Mouse (Mus musculus) testis, adult 2 months (tissue): ENCODE measurements around the gene Olfr1441. TPM values are rescaled to one million over a fixed set of nuclear protein-coding genes. Genes with fewer than 3 reads are reported as not detected.

Experiments
- H3K27ac ChIP-seq: fragments of 200-500 bp; 2 replicates; pipeline ENCODE4 v1.5.1; 2012; ENCODE audit warnings: low read depth, low read length; ENCODE audit not compliant: control insufficient read depth, insufficient read depth
- H3K27me3 ChIP-seq: fragments of 200-500 bp; 2 replicates; pipeline ENCODE4 v1.6.1; 2012; ENCODE audit warnings: mild to moderate bottlenecking, low read length, moderate library complexity; ENCODE audit not compliant: control insufficient read depth, insufficient read depth
- H3K36me3 ChIP-seq: fragments of 200-500 bp; 2 replicates; pipeline ENCODE4 v1.6.1; 2012; ENCODE audit warnings: mild to moderate bottlenecking, low read length; ENCODE audit not compliant: control insufficient read depth, insufficient read depth
- H3K4me1 ChIP-seq: fragments of 200-500 bp; 2 replicates; pipeline ENCODE4 v1.6.1; 2012; ENCODE audit warnings: low read length; ENCODE audit not compliant: control insufficient read depth, insufficient read depth
- H3K4me3 ChIP-seq: fragments of 200-500 bp; 2 replicates; pipeline ENCODE4 v1.5.1; 2012; ENCODE audit warnings: low read depth, mild to moderate bottlenecking, low read length, moderate library complexity, mixed read lengths; ENCODE audit not compliant: control insufficient read depth
- CTCF ChIP-seq: fragments of 200-500 bp; IDR thresholded peaks from 2 replicates; pipeline ENCODE4 v1.5.1; 2012; ENCODE audit warnings: low read depth, mild to moderate bottlenecking, inconsistent platforms, low read length, moderate library complexity; ENCODE audit not compliant: control insufficient read depth, insufficient read depth, insufficient replicate concordance
- POLR2A ChIP-seq: fragments of 200-500 bp; IDR thresholded peaks from 2 replicates; pipeline ENCODE4 v1.6.1; 2012; ENCODE audit warnings: low read depth, mild to moderate bottlenecking, inconsistent platforms, low read length, moderate library complexity; ENCODE audit not compliant: control insufficient read depth
- polyA plus RNA-seq: library from polyadenylated mRNA; depleted of rRNA; stranded (reverse); fragments of >200 nt; gene quantifications from 2 replicates; pipeline ENCODE4 v1.2.3, GENCODE M21; 2012; rRNA removed

The Olfr1441 gene
- polyA plus RNA-seq: not detected in 2 replicates

DNA sequence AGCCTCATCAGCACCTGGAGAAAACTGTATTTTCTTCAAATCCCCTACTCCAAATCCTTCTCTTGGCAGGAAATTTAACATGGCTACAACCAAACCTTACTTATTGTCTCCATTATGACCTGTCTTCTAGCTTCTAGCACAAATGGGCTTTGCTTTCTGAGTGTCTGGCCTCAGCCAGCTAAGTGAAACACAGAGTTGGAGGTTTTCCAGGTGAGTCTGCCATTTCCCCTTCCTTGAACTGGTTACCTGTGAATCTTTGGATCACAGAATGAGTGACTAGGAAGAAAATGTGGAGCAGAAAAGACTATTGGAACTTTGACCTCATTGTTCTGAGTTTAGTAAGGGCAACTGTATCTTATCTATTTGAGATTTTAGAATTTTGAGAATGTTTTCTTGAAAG, at the start of gene Olfr1441:
Gene Olfr1441 (plus strand): TSS at position 73 of the 400 bp plus-strand sequence.
- TF ChIP-seq CTCF (no peak), POLR2A (no peak)
- Histone ChIP-seq H3K27ac (no peak within 1 kb of the TSS), H3K27me3 (no peaks in the 10 kb centered on the region), H3K4me3 (no peak within 1 kb of the TSS), H3K36me3 (no peaks in the 10 kb centered on the region), H3K4me1 (no peaks in the 10 kb centered on the region)

DNA sequence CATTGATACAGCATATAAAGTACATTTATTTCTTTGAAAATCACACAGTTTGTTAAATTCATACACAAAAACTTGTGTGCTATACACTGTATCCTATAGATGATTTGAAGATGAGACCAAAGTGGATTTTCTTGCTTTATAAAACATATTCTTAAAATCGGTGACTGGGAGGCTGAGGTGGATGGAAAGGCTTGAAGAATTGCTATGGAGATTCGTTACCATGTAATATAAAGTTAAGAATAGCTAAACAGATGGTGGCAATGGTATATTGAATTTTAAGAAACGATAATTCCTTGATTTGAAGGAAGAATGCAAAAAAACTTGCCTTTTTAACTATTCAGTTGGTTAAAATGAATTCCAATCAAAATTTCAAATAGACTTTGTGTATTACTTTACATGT, 44.2 kb upstream of the Olfr1441 start:
- no peaks in the 10 kb centered on the region for H3K36me3 ChIP-seq
- H3K27me3 ChIP-seq: no peaks in the 10 kb centered on the region
- H3K4me1 ChIP-seq: no peaks in the 10 kb centered on the region
- H3K4me3 ChIP-seq: no peak overlapping the region
- no peak overlapping the region for H3K27ac ChIP-seq
- TF ChIP-seq CTCF: no peak
- no peak for TF ChIP-seq POLR2A

DNA sequence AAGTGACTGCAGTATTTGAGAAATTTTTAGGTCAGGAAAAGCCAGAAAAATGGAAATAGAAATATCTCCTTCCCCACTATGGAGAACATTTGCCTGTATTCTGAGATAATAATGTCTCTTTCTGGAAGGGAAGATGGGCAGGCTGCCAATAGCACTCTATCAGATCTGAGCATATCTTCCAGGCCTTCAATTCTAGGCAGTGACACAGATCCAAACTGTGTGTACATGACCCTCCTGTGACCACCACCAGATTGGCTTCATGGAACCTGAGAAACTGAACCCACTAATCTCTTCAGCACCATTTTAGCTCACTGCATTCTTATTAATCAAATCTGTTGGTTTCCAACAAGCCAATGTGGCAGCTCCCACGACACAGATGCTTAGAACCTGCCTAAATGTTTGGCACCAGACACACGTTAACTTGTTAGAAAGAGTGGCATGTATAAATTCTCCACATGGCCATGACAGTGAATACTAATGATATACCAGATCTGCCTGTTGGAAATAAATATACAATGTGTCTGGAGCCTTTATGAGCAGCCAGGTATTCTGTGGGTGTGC, 42.7 kb upstream of the Olfr1441 start:
- Histone ChIP-seq H3K27ac (no peak overlapping the region), H3K36me3 (no peaks in the 10 kb centered on the region), H3K4me3 (no peak overlapping the region), H3K4me1 (no peaks in the 10 kb centered on the region), H3K27me3 (no peaks in the 10 kb centered on the region)
- TF ChIP-seq POLR2A (no peak), CTCF (no peak)

DNA sequence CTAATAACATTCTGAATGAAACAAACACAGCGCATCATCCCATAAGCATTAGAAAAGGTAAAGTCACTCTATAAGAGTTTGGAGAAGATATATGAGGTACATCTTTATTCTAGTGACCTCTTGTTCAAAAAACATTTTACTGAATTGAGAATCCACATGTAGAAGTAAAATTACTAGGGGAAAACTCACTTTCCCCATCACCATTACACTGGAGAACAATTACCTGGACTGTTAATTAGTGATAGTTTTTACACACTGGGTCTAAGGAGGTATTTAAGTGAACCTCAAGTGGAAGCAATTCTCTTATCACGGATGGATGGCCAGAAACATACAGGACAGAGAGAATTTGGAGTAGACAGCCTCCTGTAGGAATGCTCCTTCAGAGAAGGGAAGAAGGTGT, 30.3 kb upstream of the Olfr1441 start, which contains the start of gene Olfr1440:
Gene Olfr1440 (plus strand): TSS at position 301 of the 400 bp plus-strand sequence.
- Histone ChIP-seq H3K27ac (no peak within 1 kb of the TSS), H3K4me3 (no peak within 1 kb of the TSS), H3K36me3 (no peaks in the 10 kb centered on the region), H3K27me3 (no peaks in the 10 kb centered on the region), H3K4me1 (no peaks in the 10 kb centered on the region)
- TF ChIP-seq POLR2A (no peak), CTCF (no peak)

DNA sequence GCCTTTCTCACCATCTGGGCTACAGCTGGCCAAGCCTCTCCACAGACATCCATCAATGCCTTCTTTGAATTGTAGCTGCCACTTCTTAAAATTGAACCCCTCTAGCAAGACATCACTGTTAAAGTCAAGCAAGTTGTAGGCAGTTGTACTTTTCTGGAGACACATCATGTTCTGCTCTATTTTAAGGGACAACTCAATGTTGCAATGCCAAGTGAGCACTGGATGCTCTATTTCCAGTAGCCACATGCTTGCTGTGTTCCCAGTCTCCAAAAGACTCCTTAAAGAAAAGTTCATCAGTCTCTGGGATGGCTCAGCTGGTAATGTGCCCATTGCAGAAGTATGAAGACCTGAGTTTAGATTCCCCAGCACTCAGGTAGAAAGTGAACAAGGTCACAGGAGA, 3.5 kb upstream of the Olfr1441 start:
- Histone ChIP-seq H3K4me1 (no peaks in the 10 kb centered on the region), H3K27ac (no peak overlapping the region), H3K36me3 (no peaks in the 10 kb centered on the region), H3K4me3 (no peak overlapping the region), H3K27me3 (no peaks in the 10 kb centered on the region)
- no peak for TF ChIP-seq POLR2A
- no peak for TF ChIP-seq CTCF

DNA sequence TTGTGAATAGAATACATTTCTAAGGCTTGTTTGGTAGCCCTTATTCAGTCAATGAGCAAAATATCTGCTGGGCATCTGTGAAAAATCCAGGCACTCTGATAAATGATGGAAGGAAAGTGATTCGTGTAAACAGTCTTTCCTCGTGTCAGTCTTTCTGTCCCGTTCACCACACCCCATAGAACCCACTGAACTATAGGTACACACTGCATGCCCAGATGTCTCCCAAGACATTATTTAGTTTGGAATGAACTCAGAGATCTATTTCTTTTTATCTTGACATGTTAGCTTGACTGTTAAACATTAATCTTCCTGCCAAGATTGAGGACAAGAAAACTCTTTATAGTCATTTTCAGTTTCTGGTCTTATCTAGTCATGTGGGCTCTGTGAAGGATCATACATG, 1.1 kb downstream of the Olfr1441 start:
- no peak overlapping the region for H3K4me3 ChIP-seq
- no peaks in the 10 kb centered on the region for H3K36me3 ChIP-seq
- no peaks in the 10 kb centered on the region for H3K27me3 ChIP-seq
- H3K4me1 ChIP-seq: no peaks in the 10 kb centered on the region
- H3K27ac ChIP-seq: no peak overlapping the region
- TF ChIP-seq POLR2A: no peak
- TF ChIP-seq CTCF: no peak

DNA sequence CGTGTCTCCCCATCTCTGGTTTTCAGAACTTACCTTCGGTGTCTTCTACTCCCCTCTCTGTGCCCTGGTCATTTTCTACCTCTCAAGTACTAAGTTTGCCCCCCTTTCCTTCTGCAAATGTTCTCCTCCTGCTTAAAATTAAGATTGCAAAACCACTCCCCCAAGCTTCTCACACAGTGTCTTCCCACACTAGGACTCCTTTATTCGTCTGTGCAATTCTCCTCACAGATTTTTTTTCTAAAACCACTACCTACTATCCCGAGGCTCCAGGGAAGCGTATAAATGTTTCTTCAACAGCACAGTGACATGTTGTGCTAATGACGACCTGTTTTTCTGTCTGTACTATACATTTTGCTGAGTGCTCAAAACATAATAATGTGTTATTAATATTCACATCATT, 3.3 kb downstream of the Olfr1441 start:
- TF ChIP-seq POLR2A (no peak), CTCF (no peak)
- no peaks in the 10 kb centered on the region for H3K36me3 ChIP-seq
- no peak overlapping the region for H3K4me3 ChIP-seq
- H3K27ac ChIP-seq: no peak overlapping the region
- H3K27me3 ChIP-seq: no peaks in the 10 kb centered on the region
- H3K4me1 ChIP-seq: no peaks in the 10 kb centered on the region
